Mouse (Mus musculus) lung, postnatal 0 days (tissue): ENCODE measurements at regions not wholly inside any gene's neighbourhood (a gene's known extent, or its start where the extent isn't known, plus 50 kb on each side); places are given as distances from the start of the nearest gene placed in this dataset.

ENCODE experiments used
- CTCF ChIP-seq: IDR thresholded peaks from 2 replicates; pipeline ENCODE4 v1.5.1; 2016; ENCODE audit warnings: antibody characterized with exemption, mild to moderate bottlenecking
- EP300 ChIP-seq: IDR thresholded peaks from 2 replicates; pipeline ENCODE4 v1.6.1; 2016; ENCODE audit warnings: antibody characterized with exemption, mild to moderate bottlenecking, control low read depth

- no peak for TF ChIP-seq CTCF
- TF ChIP-seq EP300, result no peak
These were observed 230.1 kb downstream of the Gm5447 start for GRCm38 (mm10) chr13:31204068-31204467.
